Mouse (Mus musculus): ENCODE data around the gene Olfr893. TPM values are rescaled to one million over a fixed set of nuclear protein-coding genes. Genes with fewer than 3 reads are reported as not detected.
"Not testable (repeated sequence)": the region's sequence is repeated elsewhere in the genome, so short reads cannot be mapped to it uniquely, and the experiment has no call there.

The Olfr893 gene
- not detected in 2 replicates for polyA plus RNA-seq (2016; fragmentation: Nextera tagmentation; extraction: Ambion mirVana)

- Histone ChIP-seq H3K36me3 (no peaks in the 10 kb centered on the region), H3K9ac (no peak within 1 kb of the TSS), H3K27me3 (no peaks in the 10 kb centered on the region), H3K27ac (no peak within 1 kb of the TSS), H3K4me3 (no peak within 1 kb of the TSS), H3K4me1 (no peaks in the 10 kb centered on the region), H3K4me2 (replicated peaks) (no peak within 1 kb of the TSS), H3K9me3 (no peaks in the 10 kb centered on the region)
- ATAC-seq (ENCODE audit: insufficient number of reproducible peaks, insufficient read depth, low FRiP score, low TSS enrichment), result no peak
- 89% methylated on average over 3 of the region's 3 CpGs for WGBS
These were observed at the start of gene Olfr893 for GRCm38 (mm10) chr9:38208065-38208464. Olfr893 (plus strand) TSS chr9:38208365.

GRCm38 (mm10) chr9:38168341-38168740 lies 39.8 kb upstream of the Olfr893 start:
- H3K27ac ChIP-seq; H3K4me1 ChIP-seq; H3K27me3 ChIP-seq; H3K9me3 ChIP-seq; H3K36me3 ChIP-seq; H3K4me2 ChIP-seq (replicated peaks); ATAC-seq (ENCODE audit: insufficient number of reproducible peaks, insufficient read depth, low FRiP score, low TSS enrichment); H3K9ac ChIP-seq; H3K4me3 ChIP-seq: not testable (repeated sequence)
- WGBS, result 47% methylated on average over 2 of the region's 2 CpGs

- Histone ChIP-seq H3K4me3 (no peak within 1 kb of the TSS), H3K9me3 (peaks cover 4% of the 10 kb centered on the region; the same call in 1 of the 2 replicates), H3K27ac (no peak within 1 kb of the TSS), H3K4me1 (no peaks in the 10 kb centered on the region), H3K9ac (no peak within 1 kb of the TSS), H3K27me3 (no peaks in the 10 kb centered on the region), H3K4me2 (replicated peaks) (no peak within 1 kb of the TSS), H3K36me3 (no peaks in the 10 kb centered on the region)
- no peak for ATAC-seq (ENCODE audit: insufficient number of reproducible peaks, insufficient read depth, low FRiP score, low TSS enrichment)
- 78% methylated on average over 1 of the region's 1 CpGs for WGBS
These were observed 27.4 kb upstream of the Olfr893 start, which contains the start of gene Olfr891 for GRCm38 (mm10) chr9:38180721-38181120. Olfr891 (minus strand) TSS chr9:38180821.

GRCm38 (mm10) chr9:38217755-38218154 lies 9.6 kb downstream of the Olfr893 start, which contains the start of gene Olfr894:
Olfr894 (plus strand) TSS chr9:38218055.
- H3K9ac ChIP-seq, result no peak within 1 kb of the TSS
- H3K4me1 ChIP-seq, result no peaks in the 10 kb centered on the region
- H3K27ac ChIP-seq, result no peak within 1 kb of the TSS
- no peak for ATAC-seq (ENCODE audit: insufficient number of reproducible peaks, insufficient read depth, low FRiP score, low TSS enrichment)
- no peaks in the 10 kb centered on the region for H3K36me3 ChIP-seq
- H3K4me3 ChIP-seq, result no peak within 1 kb of the TSS
- H3K4me2 ChIP-seq (replicated peaks), result no peak within 1 kb of the TSS
- H3K9me3 ChIP-seq, result no peaks in the 10 kb centered on the region
- no peaks in the 10 kb centered on the region for H3K27me3 ChIP-seq

GRCm38 (mm10) chr9:38252474-38252873 lies 44.3 kb downstream of the Olfr893 start, which contains the start of gene Olfr143:
Olfr143 (plus strand) TSS chr9:38252774.
- H3K36me3 ChIP-seq, result no peaks in the 10 kb centered on the region
- no peaks in the 10 kb centered on the region for H3K9me3 ChIP-seq
- H3K4me1 ChIP-seq, result no peaks in the 10 kb centered on the region
- no peak within 1 kb of the TSS for H3K4me2 ChIP-seq (replicated peaks)
- no peak within 1 kb of the TSS for H3K9ac ChIP-seq
- no peak within 1 kb of the TSS for H3K4me3 ChIP-seq
- no peak within 1 kb of the TSS for H3K27ac ChIP-seq
- no peaks in the 10 kb centered on the region for H3K27me3 ChIP-seq
- no peak for ATAC-seq (ENCODE audit: insufficient number of reproducible peaks, insufficient read depth, low FRiP score, low TSS enrichment)

Other genes with a start within 250 kb of the Olfr893 start
- not detected in 2 replicates for gene Olfr881, start 216.5 kb upstream of the Olfr893 start, polyA plus RNA-seq (2016; fragmentation: Nextera tagmentation; extraction: Ambion mirVana)
- not detected in 2 replicates for gene Olfr883, start 182.6 kb upstream of the Olfr893 start, polyA plus RNA-seq (2016; fragmentation: Nextera tagmentation; extraction: Ambion mirVana)
- not detected in 2 replicates for gene Olfr884, start 161.8 kb upstream of the Olfr893 start, polyA plus RNA-seq (2016; fragmentation: Nextera tagmentation; extraction: Ambion mirVana)
- not detected in 2 replicates for gene Olfr885, start 147.0 kb upstream of the Olfr893 start, polyA plus RNA-seq (2016; fragmentation: Nextera tagmentation; extraction: Ambion mirVana)
- gene Olfr887, start 124.3 kb upstream of the Olfr893 start, polyA plus RNA-seq (2016; fragmentation: Nextera tagmentation; extraction: Ambion mirVana), result not detected in 2 replicates
- gene Olfr888, start 100.2 kb upstream of the Olfr893 start, polyA plus RNA-seq (2016; fragmentation: Nextera tagmentation; extraction: Ambion mirVana), result not detected in 2 replicates
- 0.10 TPM in 2 replicates for gene Olfr889, start 93.2 kb upstream of the Olfr893 start, polyA plus RNA-seq (2016; fragmentation: Nextera tagmentation; extraction: Ambion mirVana)
- gene Olfr890, start 65.8 kb upstream of the Olfr893 start, polyA plus RNA-seq (2016; fragmentation: Nextera tagmentation; extraction: Ambion mirVana), result not detected in 2 replicates
- gene Olfr891, start 27.5 kb upstream of the Olfr893 start, polyA plus RNA-seq (2016; fragmentation: Nextera tagmentation; extraction: Ambion mirVana), result not detected in 2 replicates
- gene Olfr894, start 9.7 kb downstream of the Olfr893 start, polyA plus RNA-seq (2016; fragmentation: Nextera tagmentation; extraction: Ambion mirVana), result not detected in 2 replicates
- gene Olfr143, start 44.4 kb downstream of the Olfr893 start, polyA plus RNA-seq (2016; fragmentation: Nextera tagmentation; extraction: Ambion mirVana), result not detected in 2 replicates
- not detected in 2 replicates for gene Olfr895, start 59.5 kb downstream of the Olfr893 start, polyA plus RNA-seq (2016; fragmentation: Nextera tagmentation; extraction: Ambion mirVana)
- gene Olfr896-ps1, start 82.7 kb downstream of the Olfr893 start, polyA plus RNA-seq (2016; fragmentation: Nextera tagmentation; extraction: Ambion mirVana), result not detected in 2 replicates
- gene Olfr25, start 120.7 kb downstream of the Olfr893 start, polyA plus RNA-seq (2016; fragmentation: Nextera tagmentation; extraction: Ambion mirVana), result not detected in 2 replicates
- gene Olfr898, start 140.0 kb downstream of the Olfr893 start, polyA plus RNA-seq (2016; fragmentation: Nextera tagmentation; extraction: Ambion mirVana), result not detected in 2 replicates
- gene Olfr250, start 158.5 kb downstream of the Olfr893 start, polyA plus RNA-seq (2016; fragmentation: Nextera tagmentation; extraction: Ambion mirVana), result not detected in 2 replicates
- gene Olfr251, start 168.7 kb downstream of the Olfr893 start, polyA plus RNA-seq (2016; fragmentation: Nextera tagmentation; extraction: Ambion mirVana), result not detected in 2 replicates
- not detected in 2 replicates for gene Olfr147, start 193.3 kb downstream of the Olfr893 start, polyA plus RNA-seq (2016; fragmentation: Nextera tagmentation; extraction: Ambion mirVana)
- not detected in 2 replicates for gene Olfr901, start 221.1 kb downstream of the Olfr893 start, polyA plus RNA-seq (2016; fragmentation: Nextera tagmentation; extraction: Ambion mirVana)
- not detected in 2 replicates for gene Olfr902, start 239.3 kb downstream of the Olfr893 start, polyA plus RNA-seq (2016; fragmentation: Nextera tagmentation; extraction: Ambion mirVana)